17 mouse cellular contexts compared by ENCODE assay signal in the genomic region with DNA sequence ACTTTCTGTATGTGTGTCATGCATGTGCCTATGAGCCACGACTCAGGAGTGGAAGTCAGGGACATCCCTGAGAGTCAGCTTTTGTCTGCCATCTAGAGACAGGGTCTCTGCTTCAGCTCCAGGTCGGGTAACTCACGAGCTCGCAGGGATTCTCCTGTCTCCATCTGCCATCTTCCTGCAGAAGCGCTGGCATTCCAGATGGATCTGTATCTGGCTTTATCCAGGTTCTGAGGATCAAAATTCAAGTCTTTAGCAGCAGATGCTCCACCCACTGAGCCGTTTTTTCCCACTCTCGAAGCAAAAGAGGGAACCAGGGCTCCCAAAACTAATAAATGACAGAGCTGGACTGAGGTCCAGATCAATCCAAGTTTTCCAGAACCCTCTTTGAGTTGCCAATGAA.
A peak's percentile ranks its signal among the peaks of the same experiment; 100 is the strongest.
DNase-seq lines count a peak whose midpoint lies in the region; ATAC-seq and TF ChIP-seq lines count a peak whose summit lies in the region.
"Had no signal": no experiment of that assay in that cellular context is flagged by ENCODE, and none has a peak within 500 bp of the region (broad histone marks: within the 10 kb centered on the region; RNA-seq: fewer than 3 reads in every experiment).

No protein-coding gene starts in this region.

- TF ChIP-seq CTCF in midbrain, postnatal 0 days (IDR thresholded peaks at IDR 0.05), result no peak
- no peak for TF ChIP-seq CTCF in hindbrain, postnatal 0 days (IDR thresholded peaks at IDR 0.05; ENCODE audit: low read depth)

- no peak for DNase-seq in forebrain, embryonic 14.5 days (ENCODE audit: low spot score)
- no peak for DNase-seq in midbrain, embryonic 10.5 days (ENCODE audit: low spot score)
- no peak for DNase-seq in midbrain, postnatal 0 days (ENCODE audit: low spot score)
- DNase-seq in hindbrain, postnatal 0 days (ENCODE audit: low spot score), result no peak
- no peak for DNase-seq in kidney, postnatal 4 days
- no peak for DNase-seq in adrenal gland, adult 8-10 months
- DNase-seq: B cell, adult 2 months; cerebellum, adult 18-20 months; kidney, adult 8-10 months; layer of hippocampus, postnatal 36 days had no signal

- H3K4me3 ChIP-seq in forebrain, embryonic 12.5 days (replicated peaks), result no peak overlapping the region
- H3K4me3 ChIP-seq in forebrain, embryonic 14.5 days (ENCODE audit: low read depth, low read length), result no peak overlapping the region
- H3K4me3 ChIP-seq in midbrain, embryonic 10.5 days, result no peak overlapping the region
- H3K4me3 ChIP-seq in midbrain, postnatal 0 days (ENCODE audit: low read depth, low read length), result no peak overlapping the region
- H3K4me3 ChIP-seq in hindbrain, postnatal 0 days (ENCODE audit: low read length), result no peak overlapping the region
- H3K4me3 ChIP-seq in neural tube, embryonic 15.5 days (replicated peaks), result no peak overlapping the region
- H3K4me3 ChIP-seq: heart, embryonic 13.5 days; limb, embryonic 12.5 days; liver, embryonic 15.5 days; myocyte had no signal

- H3K4me2 ChIP-seq in forebrain, embryonic 12.5 days, result no peak overlapping the region
- H3K4me2 ChIP-seq in forebrain, embryonic 14.5 days (ENCODE audit: low read length), result no peak overlapping the region
- no peak overlapping the region for H3K4me2 ChIP-seq in midbrain, postnatal 0 days (ENCODE audit: low read depth, low read length, poor library complexity, severe bottlenecking)
- H3K4me2 ChIP-seq in hindbrain, postnatal 0 days (ENCODE audit: low read depth, low read length), result no peak overlapping the region
- no peak overlapping the region for H3K4me2 ChIP-seq in neural tube, embryonic 15.5 days
- H3K4me2 ChIP-seq: heart, embryonic 13.5 days; liver, embryonic 15.5 days had no signal

- H3K36me3 ChIP-seq in forebrain, embryonic 12.5 days (replicated peaks), result no peaks in the 10 kb centered on the region
- H3K36me3 ChIP-seq in forebrain, embryonic 14.5 days (ENCODE audit: control insufficient read depth, insufficient read depth, low read length), result no peaks in the 10 kb centered on the region
- H3K36me3 ChIP-seq in midbrain, embryonic 10.5 days, result no peaks in the 10 kb centered on the region
- no peaks in the 10 kb centered on the region for H3K36me3 ChIP-seq in midbrain, postnatal 0 days (ENCODE audit: insufficient read depth, low read length)
- H3K36me3 ChIP-seq in hindbrain, postnatal 0 days (ENCODE audit: insufficient read depth, low read length), result no peaks in the 10 kb centered on the region
- no peaks in the 10 kb centered on the region for H3K36me3 ChIP-seq in neural tube, embryonic 15.5 days
- H3K36me3 ChIP-seq: heart, embryonic 13.5 days; limb, embryonic 12.5 days; liver, embryonic 15.5 days had no signal

- 0 out of 2 replicates have a peak overlapping the region, but pooled peaks have one; percentile 13 for H3K27ac ChIP-seq in forebrain, embryonic 12.5 days
- H3K27ac ChIP-seq in forebrain, embryonic 14.5 days (ENCODE audit: low read depth, low read length), result no peak overlapping the region
- H3K27ac ChIP-seq in midbrain, embryonic 10.5 days (replicated peaks), result peak overlapping the region; percentile 86; the same call in 1 of the 2 replicates
- H3K27ac ChIP-seq in midbrain, postnatal 0 days (ENCODE audit: low read depth, low read length), result no peak overlapping the region; the same call in 1 of the 2 replicates
- H3K27ac ChIP-seq in hindbrain, postnatal 0 days, result peak overlapping the region; percentile 62; the same call in 1 of the 2 replicates
- H3K27ac ChIP-seq in neural tube, embryonic 15.5 days (replicated peaks), result peak overlapping the region; percentile 66; the same call in 1 of the 2 replicates
- H3K27ac ChIP-seq: heart, embryonic 13.5 days; liver, embryonic 15.5 days had no signal

- ATAC-seq in forebrain, embryonic 12.5 days (ENCODE audit: low FRiP score), result no peak
- no peak for ATAC-seq in forebrain, embryonic 14.5 days
- no peak for ATAC-seq in midbrain, postnatal 0 days (ENCODE audit: low FRiP score)
- no peak for ATAC-seq in hindbrain, postnatal 0 days
- ATAC-seq in neural tube, embryonic 15.5 days (ENCODE audit: low FRiP score), result no peak
- ATAC-seq: Patski had no signal

- 80% methylated on average over 7 of the region's 7 CpGs for WGBS in forebrain, embryonic 12.5 days
- 85% methylated on average over 7 of the region's 7 CpGs for WGBS in forebrain, embryonic 14.5 days
- WGBS in midbrain, embryonic 10.5 days, result 84% methylated on average over 7 of the region's 7 CpGs
- 59% methylated on average over 7 of the region's 7 CpGs for WGBS in midbrain, postnatal 0 days
- WGBS in hindbrain, postnatal 0 days, result 39% methylated on average over 7 of the region's 7 CpGs
- WGBS in neural tube, embryonic 15.5 days, result 54% methylated on average over 7 of the region's 7 CpGs

- peaks cover 37% of the 10 kb centered on the region for H3K4me1 ChIP-seq in forebrain, embryonic 12.5 days
- 0 out of 2 replicates have a peak, but pooled peaks cover 6% of the 10 kb centered on the region for H3K4me1 ChIP-seq in forebrain, embryonic 14.5 days (ENCODE audit: control insufficient read depth, insufficient read depth, low read length)
- H3K4me1 ChIP-seq in midbrain, embryonic 10.5 days, result peaks cover 47% of the 10 kb centered on the region
- H3K4me1 ChIP-seq in midbrain, postnatal 0 days (ENCODE audit: insufficient read depth, low read length), result peaks cover 5% of the 10 kb centered on the region; the same call in 1 of the 2 replicates
- H3K4me1 ChIP-seq in hindbrain, postnatal 0 days (ENCODE audit: insufficient read depth, low read length), result peaks cover 13% of the 10 kb centered on the region
- H3K4me1 ChIP-seq in neural tube, embryonic 15.5 days, result peaks cover 29% of the 10 kb centered on the region
- H3K4me1 ChIP-seq: liver, embryonic 15.5 days had no signal

- H3K9me3 ChIP-seq in forebrain, embryonic 12.5 days, result no peaks in the 10 kb centered on the region
- H3K9me3 ChIP-seq in forebrain, embryonic 14.5 days (replicated peaks; ENCODE audit: control insufficient read depth, low read length), result no peaks in the 10 kb centered on the region
- H3K9me3 ChIP-seq in midbrain, embryonic 10.5 days (replicated peaks), result no peaks in the 10 kb centered on the region
- no peaks in the 10 kb centered on the region for H3K9me3 ChIP-seq in midbrain, postnatal 0 days (ENCODE audit: low read length)
- H3K9me3 ChIP-seq in hindbrain, postnatal 0 days (ENCODE audit: low read length), result no peaks in the 10 kb centered on the region
- no peaks in the 10 kb centered on the region for H3K9me3 ChIP-seq in neural tube, embryonic 15.5 days (replicated peaks)
- H3K9me3 ChIP-seq: heart, embryonic 13.5 days; limb, embryonic 12.5 days; liver, embryonic 15.5 days had no signal

- H3K9ac ChIP-seq in forebrain, embryonic 12.5 days, result no peak overlapping the region
- no peak overlapping the region for H3K9ac ChIP-seq in forebrain, embryonic 14.5 days (ENCODE audit: low read length)
- no peak overlapping the region for H3K9ac ChIP-seq in midbrain, postnatal 0 days (replicated peaks; ENCODE audit: low read length, poor library complexity, severe bottlenecking)
- no peak overlapping the region for H3K9ac ChIP-seq in hindbrain, postnatal 0 days (replicated peaks; ENCODE audit: low read length)
- H3K9ac ChIP-seq in neural tube, embryonic 15.5 days (replicated peaks), result no peak overlapping the region
- H3K9ac ChIP-seq: heart, embryonic 13.5 days; limb, embryonic 12.5 days; liver, embryonic 15.5 days had no signal

- no peaks in the 10 kb centered on the region for H3K27me3 ChIP-seq in forebrain, embryonic 12.5 days
- H3K27me3 ChIP-seq in forebrain, embryonic 14.5 days (replicated peaks; ENCODE audit: control insufficient read depth, insufficient read depth, low read length), result no peaks in the 10 kb centered on the region
- H3K27me3 ChIP-seq in midbrain, embryonic 10.5 days (ENCODE audit: low read depth, poor library complexity, severe bottlenecking), result no peaks in the 10 kb centered on the region
- H3K27me3 ChIP-seq in midbrain, postnatal 0 days (ENCODE audit: insufficient read depth, low read length), result no peaks in the 10 kb centered on the region
- H3K27me3 ChIP-seq in hindbrain, postnatal 0 days (ENCODE audit: insufficient read depth, low read length), result no peaks in the 10 kb centered on the region
- no peaks in the 10 kb centered on the region for H3K27me3 ChIP-seq in neural tube, embryonic 15.5 days (replicated peaks)

Comparison
In these comparisons a context has a peak if more than half of its experiments do, and no peak if none do; other contexts are left out.
1. H3K27ac ChIP-seq: peak in forebrain, embryonic 12.5 days (single experiment), midbrain, embryonic 10.5 days (single experiment), hindbrain, postnatal 0 days (single experiment) and neural tube, embryonic 15.5 days (single experiment); none in forebrain, embryonic 14.5 days (single experiment) and midbrain, postnatal 0 days (single experiment).